Mouse (Mus musculus): Measurements from ENCODE around the gene Eif3l. TPM values are rescaled to one million over a fixed set of nuclear protein-coding genes. Genes with fewer than 3 reads are reported as not detected.

The Eif3l gene
- polyA plus RNA-seq (2014; fragmentation: Illumina TruSeq; extraction: RNeasy Lipid Tissue Mini Kit (QIAGEN cat#74804); ENCODE audit: insufficient read depth, low read depth, low replicate concordance) = 61.9 TPM

DNA sequence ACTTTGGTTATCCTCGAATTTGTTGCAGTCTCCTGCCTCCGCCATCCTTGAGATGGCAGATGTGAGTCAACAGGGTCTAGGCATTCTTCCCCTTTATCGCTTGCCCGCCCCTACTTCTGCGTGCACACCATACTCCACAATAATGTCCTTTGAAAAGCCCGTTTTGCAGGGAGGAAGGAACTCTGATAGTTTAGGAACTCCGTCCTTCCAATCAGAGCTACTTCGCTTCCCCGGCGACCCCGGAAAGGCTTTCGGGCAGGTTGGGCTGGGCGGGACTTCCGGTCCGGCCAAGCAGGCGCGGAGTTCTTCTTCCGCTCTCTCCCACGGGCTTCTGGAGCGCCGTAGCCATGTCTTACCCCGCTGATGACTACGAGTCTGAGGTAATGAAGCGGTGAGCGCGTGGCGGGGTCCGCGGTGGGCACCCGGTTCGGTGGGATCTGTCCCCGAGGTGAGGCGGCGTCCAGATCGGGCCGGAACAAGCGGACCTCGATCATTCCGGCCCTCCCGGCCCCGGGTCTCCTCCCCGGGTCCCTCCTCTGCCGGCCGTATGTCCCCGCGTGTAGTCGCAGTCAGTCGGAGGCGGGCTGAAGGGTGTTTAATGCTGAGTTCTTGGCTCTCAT lies at the start of gene Eif3l:
Gene Eif3l, plus strand, starts transcription at position 267 of the 620 bp plus-strand sequence.

DNA sequence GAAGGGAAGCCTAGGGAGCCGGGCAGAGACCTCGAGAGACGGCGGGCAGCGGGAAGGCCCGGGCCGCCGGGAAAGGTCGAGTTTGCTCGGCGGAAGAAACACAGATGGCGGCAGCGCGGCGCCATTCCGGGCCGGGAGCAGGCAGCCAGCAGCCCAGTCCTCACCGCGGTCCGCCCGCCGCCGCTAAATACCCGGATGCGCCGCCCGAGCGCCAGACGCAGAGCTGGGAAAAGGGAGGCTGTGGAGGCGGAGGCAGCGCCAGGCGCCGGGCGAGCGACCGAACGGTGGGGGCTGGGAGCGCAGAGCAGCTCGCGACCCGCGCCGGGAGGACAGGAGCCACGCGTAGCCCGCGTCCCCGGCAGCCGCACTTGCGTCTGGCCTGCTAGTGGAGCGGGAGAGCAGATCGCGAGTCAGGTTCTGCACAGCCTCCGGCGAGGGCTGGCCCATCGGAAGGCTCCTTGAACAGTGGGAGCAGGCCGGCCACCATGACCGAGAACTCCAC lies 46.7 kb upstream of the Eif3l start, which contains the start of gene H1f0:
Gene H1f0, plus strand, starts transcription at position 214 of the 502 bp plus-strand sequence.

DNA sequence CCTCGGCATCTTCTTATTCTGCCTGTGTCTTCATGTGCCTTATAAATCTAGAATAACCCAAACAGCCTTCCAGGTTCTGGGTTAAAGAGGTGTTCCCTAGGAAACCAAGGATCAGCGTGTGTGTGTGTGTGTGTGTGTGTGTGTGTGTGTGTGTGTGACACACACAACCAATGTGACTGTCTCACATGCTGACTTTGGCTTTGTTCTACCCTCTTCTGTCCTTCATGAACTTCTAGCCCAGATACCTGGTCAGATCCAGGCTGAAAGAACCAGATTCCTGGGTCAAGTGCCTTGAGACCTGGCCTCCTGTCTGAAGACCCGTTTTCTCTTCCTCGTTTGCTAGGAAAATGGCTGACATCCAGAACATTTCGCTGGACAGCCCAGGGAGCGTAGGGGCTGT lies 33.4 kb upstream of the Eif3l start, which contains the start of gene Galr3:
Gene Galr3, plus strand, starts transcription at position 301 of the 400 bp plus-strand sequence.

DNA sequence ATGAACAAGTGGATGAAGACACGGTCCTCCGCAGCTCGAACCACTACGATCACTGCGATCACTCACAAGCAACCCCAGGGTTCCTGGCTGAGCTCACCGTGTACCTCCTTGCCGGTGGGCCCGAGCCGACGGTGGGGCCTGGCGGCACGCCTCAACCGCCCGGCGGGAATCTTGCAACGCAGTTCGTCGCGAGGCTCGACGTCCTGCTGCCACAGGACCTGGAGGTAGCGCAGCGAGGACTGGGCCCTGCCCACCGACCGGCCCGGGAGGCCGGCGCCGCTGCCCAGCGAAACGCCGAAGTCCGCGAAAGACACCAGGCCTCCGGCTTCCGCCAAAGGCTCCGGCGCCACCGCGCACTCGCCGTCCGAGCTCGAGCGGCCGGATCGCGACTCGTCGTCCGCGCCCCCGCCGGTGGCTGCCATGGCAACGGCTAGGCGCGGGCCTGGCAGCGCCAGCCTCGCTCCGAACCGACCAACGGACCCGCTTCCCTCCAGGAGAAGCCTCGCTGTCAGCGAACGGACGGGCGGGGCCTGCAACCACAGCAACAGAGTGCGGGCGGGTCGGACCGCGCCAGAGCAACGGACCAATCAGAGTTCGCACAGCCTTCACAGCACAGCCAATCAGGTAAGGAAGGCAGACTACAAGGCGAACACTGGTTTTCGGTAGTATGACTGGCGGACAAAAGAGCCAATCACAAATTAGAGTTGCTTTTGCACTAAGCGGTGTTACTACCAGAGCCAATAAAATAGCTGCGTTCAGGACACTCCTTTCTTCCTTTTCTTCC lies 12.4 kb upstream of the Eif3l start, which contains the start of gene Ankrd54:
Gene Ankrd54, minus strand, starts transcription at position 518 of the 784 bp plus-strand sequence.

DNA sequence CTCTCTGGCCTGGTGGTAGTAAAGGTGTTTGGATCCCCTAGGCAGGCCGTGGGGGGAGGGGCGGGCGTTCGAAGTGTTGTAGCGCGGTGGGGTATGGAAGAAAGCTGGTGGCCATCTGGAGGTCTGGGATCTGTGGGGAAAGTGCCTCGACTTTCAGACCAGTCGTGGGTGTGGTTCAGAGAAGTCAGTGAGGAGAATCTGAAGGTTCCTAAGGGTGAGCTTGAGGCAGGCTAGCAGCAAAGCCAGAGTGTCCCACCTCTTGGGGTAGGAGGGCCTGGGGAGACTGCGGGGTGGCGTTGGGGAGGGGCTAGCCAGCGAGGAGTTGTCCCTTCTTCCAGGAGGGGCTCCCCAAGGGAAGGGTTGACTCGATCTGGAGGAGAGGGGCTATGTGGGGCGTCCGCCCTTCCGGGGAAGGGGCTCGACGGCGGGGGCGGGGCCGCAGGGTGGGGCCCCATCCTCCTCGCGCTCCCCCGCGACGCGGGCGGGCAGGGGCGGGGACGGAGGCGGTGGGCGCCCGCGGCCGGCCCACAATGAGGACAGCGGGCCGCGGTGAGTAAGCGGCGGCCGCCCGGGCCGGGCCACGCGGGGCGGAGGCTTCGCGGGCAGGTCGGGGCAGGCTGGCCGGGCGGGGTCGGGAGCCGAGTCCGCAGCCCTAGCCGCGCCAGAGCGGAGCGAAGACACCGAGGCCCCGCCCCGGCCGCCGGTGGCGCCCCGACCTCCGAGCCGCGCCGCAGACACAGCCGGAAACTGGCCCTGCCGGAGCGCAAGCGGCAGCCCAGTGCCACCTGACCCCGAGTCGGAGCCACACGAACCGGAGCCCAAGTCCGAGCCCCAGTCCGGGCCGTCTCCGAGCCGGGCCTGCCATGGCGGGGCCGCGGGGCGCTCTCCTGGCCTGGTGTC lies 33.7 kb downstream of the Eif3l start, which contains the start of gene Micall1:
Gene Micall1, plus strand, starts transcription at position 478 of the 900 bp plus-strand sequence.

DNA sequence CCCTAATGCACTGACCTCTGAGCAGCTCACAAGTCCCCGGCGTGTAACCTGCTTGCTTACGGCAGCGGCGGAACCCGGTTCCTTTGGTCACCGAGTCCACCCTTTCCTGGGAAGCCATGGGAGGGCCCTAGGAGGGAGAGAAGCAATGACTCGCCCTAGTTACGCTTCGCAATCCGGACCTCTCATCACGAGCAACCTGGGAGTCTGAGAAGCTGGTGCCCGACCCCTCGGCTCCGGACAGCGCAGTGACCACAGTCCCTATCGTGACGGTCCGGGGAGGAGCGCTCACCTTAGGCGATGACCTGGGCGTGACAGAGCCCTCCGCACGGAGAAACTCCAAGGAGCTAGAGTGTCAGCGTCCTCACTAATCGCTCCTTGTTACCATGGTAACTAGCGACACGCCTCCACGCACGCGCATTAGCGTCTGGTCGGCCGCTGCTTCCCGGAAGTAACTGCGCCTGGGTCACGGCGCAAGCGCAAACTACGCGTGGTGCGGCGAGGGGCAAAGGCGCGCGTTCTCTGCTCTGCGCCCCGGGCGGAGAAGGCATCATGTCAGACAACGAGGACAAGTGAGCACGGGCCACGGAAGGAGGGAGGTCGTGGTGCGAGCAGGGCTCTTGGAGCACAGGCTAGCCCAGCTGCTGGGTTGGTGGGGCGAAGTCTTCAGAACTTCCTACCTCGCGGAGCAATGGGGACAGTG lies 66.0 kb downstream of the Eif3l start, which contains the start of the genes Polr2f and 1700088E04Rik:
Gene Polr2f, plus strand, starts transcription at position 144 of the 700 bp plus-strand sequence.
Gene 1700088E04Rik, minus strand, starts transcription at position 388 of the 700 bp plus-strand sequence.

Other genes with a start within 250 kb of the Eif3l start
- 85.0 TPM for gene Cdc42ep1, start 232.6 kb upstream of the Eif3l start, polyA plus RNA-seq (2014; fragmentation: Illumina TruSeq; extraction: RNeasy Lipid Tissue Mini Kit (QIAGEN cat#74804); ENCODE audit: insufficient read depth, low read depth, low replicate concordance)
- 4.2 TPM for gene Lgals2, start 219.7 kb upstream of the Eif3l start, polyA plus RNA-seq (2014; fragmentation: Illumina TruSeq; extraction: RNeasy Lipid Tissue Mini Kit (QIAGEN cat#74804); ENCODE audit: insufficient read depth, low read depth, low replicate concordance)
- 41.9 TPM for gene Gga1, start 198.0 kb upstream of the Eif3l start, polyA plus RNA-seq (2014; fragmentation: Illumina TruSeq; extraction: RNeasy Lipid Tissue Mini Kit (QIAGEN cat#74804); ENCODE audit: insufficient read depth, low read depth, low replicate concordance)
- gene Gm49510, start 175.5 kb upstream of the Eif3l start, polyA plus RNA-seq (2014; fragmentation: Illumina TruSeq; extraction: RNeasy Lipid Tissue Mini Kit (QIAGEN cat#74804); ENCODE audit: insufficient read depth, low read depth, low replicate concordance) = not detected
- 11.6 TPM for gene Sh3bp1, start 175.4 kb upstream of the Eif3l start, polyA plus RNA-seq (2014; fragmentation: Illumina TruSeq; extraction: RNeasy Lipid Tissue Mini Kit (QIAGEN cat#74804); ENCODE audit: insufficient read depth, low read depth, low replicate concordance)
- gene Pdxp, start 161.3 kb upstream of the Eif3l start, polyA plus RNA-seq (2014; fragmentation: Illumina TruSeq; extraction: RNeasy Lipid Tissue Mini Kit (QIAGEN cat#74804); ENCODE audit: insufficient read depth, low read depth, low replicate concordance) = 1.4 TPM
- 364 TPM for gene Lgals1, start 148.5 kb upstream of the Eif3l start, polyA plus RNA-seq (2014; fragmentation: Illumina TruSeq; extraction: RNeasy Lipid Tissue Mini Kit (QIAGEN cat#74804); ENCODE audit: insufficient read depth, low read depth, low replicate concordance)
- 24.6 TPM for gene Nol12, start 140.2 kb upstream of the Eif3l start, polyA plus RNA-seq (2014; fragmentation: Illumina TruSeq; extraction: RNeasy Lipid Tissue Mini Kit (QIAGEN cat#74804); ENCODE audit: insufficient read depth, low read depth, low replicate concordance)
- gene Triobp, start 127.5 kb upstream of the Eif3l start, polyA plus RNA-seq (2014; fragmentation: Illumina TruSeq; extraction: RNeasy Lipid Tissue Mini Kit (QIAGEN cat#74804); ENCODE audit: insufficient read depth, low read depth, low replicate concordance) = 23.1 TPM
- gene H1f0, start 46.7 kb upstream of the Eif3l start, polyA plus RNA-seq (2014; fragmentation: Illumina TruSeq; extraction: RNeasy Lipid Tissue Mini Kit (QIAGEN cat#74804); ENCODE audit: insufficient read depth, low read depth, low replicate concordance) = 89.9 TPM
- not detected for gene Galr3, start 33.3 kb upstream of the Eif3l start, polyA plus RNA-seq (2014; fragmentation: Illumina TruSeq; extraction: RNeasy Lipid Tissue Mini Kit (QIAGEN cat#74804); ENCODE audit: insufficient read depth, low read depth, low replicate concordance)
- gene Ankrd54, start 12.3 kb upstream of the Eif3l start, polyA plus RNA-seq (2014; fragmentation: Illumina TruSeq; extraction: RNeasy Lipid Tissue Mini Kit (QIAGEN cat#74804); ENCODE audit: insufficient read depth, low read depth, low replicate concordance) = 22.8 TPM
- 9.4 TPM for gene Micall1, start 33.7 kb downstream of the Eif3l start, polyA plus RNA-seq (2014; fragmentation: Illumina TruSeq; extraction: RNeasy Lipid Tissue Mini Kit (QIAGEN cat#74804); ENCODE audit: insufficient read depth, low read depth, low replicate concordance)
- gene Polr2f, start 65.8 kb downstream of the Eif3l start, polyA plus RNA-seq (2014; fragmentation: Illumina TruSeq; extraction: RNeasy Lipid Tissue Mini Kit (QIAGEN cat#74804); ENCODE audit: insufficient read depth, low read depth, low replicate concordance) = 117 TPM
- gene 1700088E04Rik, start 66.1 kb downstream of the Eif3l start, polyA plus RNA-seq (2014; fragmentation: Illumina TruSeq; extraction: RNeasy Lipid Tissue Mini Kit (QIAGEN cat#74804); ENCODE audit: insufficient read depth, low read depth, low replicate concordance) = 25.5 TPM
- gene Sox10, start 90.1 kb downstream of the Eif3l start, polyA plus RNA-seq (2014; fragmentation: Illumina TruSeq; extraction: RNeasy Lipid Tissue Mini Kit (QIAGEN cat#74804); ENCODE audit: insufficient read depth, low read depth, low replicate concordance) = 0.17 TPM
- gene Pick1, start 154.0 kb downstream of the Eif3l start, polyA plus RNA-seq (2014; fragmentation: Illumina TruSeq; extraction: RNeasy Lipid Tissue Mini Kit (QIAGEN cat#74804); ENCODE audit: insufficient read depth, low read depth, low replicate concordance) = 13.2 TPM
- gene Gm49486, start 154.2 kb downstream of the Eif3l start, polyA plus RNA-seq (2014; fragmentation: Illumina TruSeq; extraction: RNeasy Lipid Tissue Mini Kit (QIAGEN cat#74804); ENCODE audit: insufficient read depth, low read depth, low replicate concordance) = 0.14 TPM
- gene Slc16a8, start 179.6 kb downstream of the Eif3l start, polyA plus RNA-seq (2014; fragmentation: Illumina TruSeq; extraction: RNeasy Lipid Tissue Mini Kit (QIAGEN cat#74804); ENCODE audit: insufficient read depth, low read depth, low replicate concordance) = not detected
- 0.62 TPM for gene Baiap2l2, start 210.4 kb downstream of the Eif3l start, polyA plus RNA-seq (2014; fragmentation: Illumina TruSeq; extraction: RNeasy Lipid Tissue Mini Kit (QIAGEN cat#74804); ENCODE audit: insufficient read depth, low read depth, low replicate concordance)

Data from lung, adult 10 weeks (tissue).